ENCODE assay signal across 13 mouse cellular contexts in the genomic region with DNA sequence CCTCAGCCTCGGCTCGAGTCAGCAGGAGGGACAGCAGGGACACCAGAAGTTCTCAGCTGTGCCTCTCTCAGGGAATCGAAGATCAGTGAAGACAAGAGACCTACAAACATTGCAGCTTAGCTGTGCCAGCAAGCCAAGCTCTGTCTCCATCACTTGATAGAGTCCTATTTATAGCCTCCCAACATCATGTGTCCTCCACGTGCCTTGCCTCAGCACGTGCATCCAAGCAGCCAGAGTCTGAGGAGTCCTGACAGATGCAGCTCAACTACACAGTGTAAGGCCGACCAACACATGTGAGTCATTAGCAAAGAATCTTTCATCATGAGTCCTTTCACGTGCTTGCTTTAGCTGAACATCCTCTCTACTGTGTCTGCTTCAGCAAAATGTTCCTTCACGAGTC. TPM values are rescaled to one million over a fixed set of nuclear protein-coding genes. Genes with fewer than 3 reads are reported as not detected.
DNase-seq lines count a peak whose midpoint lies in the region.
"Had no signal": no experiment of that assay in that cellular context is flagged by ENCODE, and none has a peak within 500 bp of the region (broad histone marks: within the 10 kb centered on the region; RNA-seq: fewer than 3 reads in every experiment).

No protein-coding gene starts in this region.

- H3K36me3 ChIP-seq in heart, embryonic 10.5 days: peaks cover 20% of the 10 kb centered on the region
- no peaks in the 10 kb centered on the region for H3K36me3 ChIP-seq in macrophage (ENCODE audit: inconsistent target)

- no peaks in the 10 kb centered on the region for H3K9me3 ChIP-seq in heart, embryonic 10.5 days
- H3K9me3 ChIP-seq: G1E had no signal

- peak; percentile 33 to 56 for DNase-seq in left cerebral cortex, postnatal 25 days (ENCODE audit: low spot score in 2 of 2)
- no peak for DNase-seq in left cerebral cortex, postnatal 10 days (ENCODE audit: extremely low spot score in 1 of 2, low spot score in 2 of 2)
- DNase-seq in adrenal gland, adult 8-10 months: peak; percentile 79
- peak; percentile 77 for DNase-seq in heart, embryonic 10.5 days (ENCODE audit: low spot score)
- no peak for DNase-seq in thymus, postnatal 14 days
- DNase-seq in kidney, postnatal 4 days: no peak
- no peak for DNase-seq in neural tube, embryonic 10.5 days (ENCODE audit: extremely low spot score, low spot score)
- DNase-seq: thymus, postnatal 25 days had no signal

- peaks cover 23% of the 10 kb centered on the region for H3K4me1 ChIP-seq in heart, embryonic 10.5 days

- no peaks in the 10 kb centered on the region for H3K27me3 ChIP-seq in heart, embryonic 10.5 days (ENCODE audit: insufficient read depth, poor library complexity, severe bottlenecking)

- intact Hi-C loops in left cerebral cortex, postnatal 25 days (cut with DNase I): no loop called here
- intact Hi-C loops in left cerebral cortex, postnatal 10 days (cut with DNase I): no loop called here

- peak overlapping the region; percentile 42; the same call in 1 of the 2 replicates for H3K27ac ChIP-seq in heart, embryonic 10.5 days
- H3K27ac ChIP-seq in macrophage: peak overlapping the region; percentile 5; the same call in 1 of the 2 replicates
- H3K27ac ChIP-seq: hindbrain, postnatal 0 days had no signal

- WGBS in heart, embryonic 10.5 days: 48% methylated on average over 8 of the region's 8 CpGs
- WGBS in macrophage (ENCODE audit: missing documents): 84% methylated on average over 8 of the region's 8 CpGs

- no peak overlapping the region for H3K4me3 ChIP-seq in heart, embryonic 10.5 days
- no peak overlapping the region for H3K4me3 ChIP-seq in macrophage (ENCODE audit: inconsistent target)

- H3K79me2 ChIP-seq in macrophage (ENCODE audit: inconsistent target): peaks cover 42% of the 10 kb centered on the region

RNA-seq across cellular contexts. Expression of a gene that starts 2.6 kb away (rescaled TPM):
- 10 to 100 TPM; 38.2 to 40.0 TPM for total RNA-seq in left cerebral cortex, postnatal 25 days (2021)
- total RNA-seq in left cerebral cortex, postnatal 10 days (2021): 10 to 100 TPM; 42.5 to 42.9 TPM
- 10 to 100 TPM; 50.4 to 83.6 (median 73.9) TPM for total RNA-seq in adrenal gland, adult 8-10 months (2022)
- polyA plus RNA-seq in heart, embryonic 10.5 days (2016; fragmentation: Nextera tagmentation; extraction: Ambion mirVana): 18.1 and 20.4 TPM in 2 replicates
- 10 to 100 TPM; 12.2 to 91.6 (median 57.2) TPM for total RNA-seq in macrophage (2018; cell fraction: chromatin; rRNA removed)
- total RNA-seq in macrophage (2018; cell fraction: cytosol; rRNA removed): 10 to 100 TPM in 12 of 26 experiments, 1 to 10 TPM in 14; 3.6 to 15.5 (median 9.5) TPM
- 10 to 100 TPM in 24 of 26 experiments, 1 to 10 TPM in 2; 7.8 to 56.8 (median 24.9) TPM for total RNA-seq in macrophage (2018; cell fraction: nucleus; rRNA removed)
- 7.5 to 9.8 TPM (median 9.6 TPM) in 3 replicates for polyA plus RNA-seq in macrophage (2018)

RNA-seq across cellular contexts. Expression of a gene that starts 7.6 kb away (rescaled TPM):
- total RNA-seq in left cerebral cortex, postnatal 25 days (2021): 10 to 100 TPM; 14.4 to 19.2 TPM
- total RNA-seq in left cerebral cortex, postnatal 10 days (2021): 10 to 100 TPM; 14.9 to 15.4 TPM
- total RNA-seq in adrenal gland, adult 8-10 months (2022): 10 to 100 TPM; 25.2 to 45.6 (median 30.6) TPM
- polyA plus RNA-seq in heart, embryonic 10.5 days (2016; fragmentation: Nextera tagmentation; extraction: Ambion mirVana): 16.1 and 18.9 TPM in 2 replicates
- total RNA-seq in macrophage (2018; cell fraction: chromatin; rRNA removed): 100 to 1,000 TPM; 103 to 230 (median 152) TPM
- 10 to 100 TPM; 16.2 to 28.0 (median 21.6) TPM for total RNA-seq in macrophage (2018; cell fraction: cytosol; rRNA removed)
- 100 to 1,000 TPM in 6 of 26 experiments, 10 to 100 TPM in 20; 49.0 to 128 (median 81.5) TPM for total RNA-seq in macrophage (2018; cell fraction: nucleus; rRNA removed)
- polyA plus RNA-seq in macrophage (2018): 21.0 to 56.7 TPM (median 25.2 TPM) in 3 replicates

RNA-seq across cellular contexts. Expression of a gene that starts 25.7 kb away (rescaled TPM):
- total RNA-seq in left cerebral cortex, postnatal 25 days (2021): not detected
- not detected for total RNA-seq in left cerebral cortex, postnatal 10 days (2021)
- not detected for total RNA-seq in adrenal gland, adult 8-10 months (2022)
- not detected in 2 replicates for polyA plus RNA-seq in heart, embryonic 10.5 days (2016; fragmentation: Nextera tagmentation; extraction: Ambion mirVana)
- not detected for total RNA-seq in macrophage (2018; cell fraction: chromatin; rRNA removed)
- total RNA-seq in macrophage (2018; cell fraction: cytosol; rRNA removed): not detected
- total RNA-seq in macrophage (2018; cell fraction: nucleus; rRNA removed): not detected
- polyA plus RNA-seq in macrophage (2018): not detected in 3 replicates
- total RNA-seq: G1E; hindbrain, postnatal 0 days; layer of hippocampus, postnatal 14 days; megakaryocyte progenitor cell, adult 5-6 weeks had no signal
- polyA plus RNA-seq: G1E; hindbrain, postnatal 0 days had no signal

RNA-seq across cellular contexts. Expression of a gene that starts 44.7 kb away (rescaled TPM):
- total RNA-seq in left cerebral cortex, postnatal 25 days (2021): under 1 TPM; 0.21 to 0.27 TPM
- 1 to 10 TPM in 1 of 2 experiments, under 1 TPM in 1; 0.64 to 1.3 TPM for total RNA-seq in left cerebral cortex, postnatal 10 days (2021)
- total RNA-seq in adrenal gland, adult 8-10 months (2022): 10 to 100 TPM; 19.0 to 63.2 (median 35.3) TPM
- polyA plus RNA-seq in heart, embryonic 10.5 days (2016; fragmentation: Nextera tagmentation; extraction: Ambion mirVana): 0.46 and 3.5 TPM in 2 replicates
- total RNA-seq in macrophage (2018; cell fraction: chromatin; rRNA removed): not detected
- total RNA-seq in macrophage (2018; cell fraction: cytosol; rRNA removed): not detected
- total RNA-seq in macrophage (2018; cell fraction: nucleus; rRNA removed): not detected
- not detected in 3 replicates for polyA plus RNA-seq in macrophage (2018)
- total RNA-seq: megakaryocyte progenitor cell, adult 5-6 weeks had no signal
- polyA plus RNA-seq: G1E had no signal

Comparison
In these comparisons a context has a peak if more than half of its experiments do, and no peak if none do; other contexts are left out.
1. DNase-seq: peak in left cerebral cortex, postnatal 25 days (2 of 2), adrenal gland, adult 8-10 months (single experiment) and heart, embryonic 10.5 days (single experiment); none in left cerebral cortex, postnatal 10 days (0 of 2), thymus, postnatal 14 days (single experiment), kidney, postnatal 4 days (0 of 2) and neural tube, embryonic 10.5 days (single experiment).